Mouse (Mus musculus): ENCODE data around the gene Efcab6.
A peak's percentile ranks its signal among the peaks of the same experiment; 100 is the strongest.

DNA sequence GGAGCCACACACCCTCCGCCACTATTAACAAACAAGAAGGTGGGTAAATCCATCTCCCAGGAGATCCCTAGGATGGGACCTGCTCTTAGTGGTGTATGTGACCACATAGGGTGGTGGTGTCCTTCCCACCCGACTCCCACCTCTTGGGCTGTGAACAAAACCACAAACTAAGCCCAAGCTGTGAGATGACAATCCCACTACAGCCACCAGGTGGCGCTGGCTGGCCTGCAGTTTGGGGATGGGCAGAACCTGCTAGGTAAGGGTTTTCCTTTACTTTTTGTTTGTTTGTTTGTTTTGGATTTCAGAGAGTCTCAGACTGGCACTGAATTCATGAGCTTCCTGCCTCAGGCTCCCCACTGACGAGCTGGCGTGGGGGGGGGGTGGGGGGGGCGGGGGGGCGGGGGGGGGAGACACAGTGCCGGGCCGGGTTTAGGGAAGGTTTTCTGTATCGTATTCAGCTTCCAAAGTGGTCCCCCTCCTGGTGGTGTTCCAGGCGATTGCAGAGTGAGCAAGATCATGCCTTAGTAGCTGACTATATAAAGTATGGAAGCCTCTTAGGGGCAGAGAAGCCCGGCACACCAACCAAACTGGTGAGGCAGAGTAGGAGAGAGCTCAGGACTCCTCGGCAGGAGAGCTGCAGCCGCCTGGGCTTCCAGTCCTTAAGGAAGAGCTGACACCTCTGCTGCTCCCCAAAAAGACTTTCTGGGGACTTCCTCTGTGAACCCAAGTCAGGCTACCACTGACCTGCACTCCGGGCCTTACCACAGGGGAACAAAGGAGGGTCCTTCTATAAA is 8.9 kb upstream of the Efcab6 start:
- TF ChIP-seq CTCF (IDR thresholded peaks at IDR 0.05; ENCODE audit: borderline replicate concordance, insufficient read depth, low read length) (peak; percentile 89), POLR2A (IDR thresholded peaks at IDR 0.05; ENCODE audit: low read depth, low read length) (no peak)

Measured in embryonic fibroblast, embryonic 13.5 days (primary cell).